ENCODE assay signal across 9 mouse cellular contexts in genomic region chr5:98027688-98028389, GRCm38 (mm10). TPM values are rescaled to one million over a fixed set of nuclear protein-coding genes. Genes with fewer than 3 reads are reported as not detected.
DNase-seq lines count a peak whose midpoint lies in the region; ATAC-seq and TF ChIP-seq lines count a peak whose summit lies in the region.
"Had no signal": no experiment of that assay in that cellular context is flagged by ENCODE, and none has a peak within 500 bp of the region (broad histone marks: within the 10 kb centered on the region; RNA-seq: fewer than 3 reads in every experiment).

No protein-coding gene starts in this region.

- H3K4me1 ChIP-seq in heart, embryonic 13.5 days = peaks cover 29% of the 10 kb centered on the region
- no peaks in the 10 kb centered on the region for H3K4me1 ChIP-seq in neural tube, embryonic 12.5 days
- H3K4me1 ChIP-seq in liver, embryonic 14.5 days (replicated peaks; ENCODE audit: control insufficient read depth in 2 of 2, insufficient read depth in 2 of 2, low read length in 1 of 2) = peaks cover 0 to 7% of the 10 kb centered on the region in 2 experiments; a peak in 2 of 4 replicates

- H3K27me3 ChIP-seq in heart, embryonic 13.5 days (replicated peaks) = no peaks in the 10 kb centered on the region
- 0 out of 2 replicates have a peak, but pooled peaks cover 5% of the 10 kb centered on the region for H3K27me3 ChIP-seq in neural tube, embryonic 12.5 days (replicated peaks)
- no peaks in the 10 kb centered on the region for H3K27me3 ChIP-seq in liver, embryonic 14.5 days (ENCODE audit: control insufficient read depth, insufficient read depth, low read length)

- intact Hi-C loops in heart, postnatal 25 days (cut with DNase I) = loop anchor here (10.0 kb wide), 1 partner anchor 53 kb away; no protein-coding TSS in a partner anchor

- peak overlapping the region; percentile 97 for H3K27ac ChIP-seq in heart, embryonic 13.5 days (replicated peaks)
- H3K27ac ChIP-seq in neural tube, embryonic 12.5 days = no peak overlapping the region
- H3K27ac ChIP-seq in liver, embryonic 14.5 days = no peak overlapping the region

- no peak for TF ChIP-seq CTCF in liver, embryonic 14.5 days (IDR thresholded peaks at IDR 0.05; ENCODE audit: low read depth)

- DNase-seq in heart, postnatal 25 days (ENCODE audit: low spot score) = no peak
- DNase-seq in neural tube, embryonic 10.5 days (ENCODE audit: extremely low spot score, low spot score) = no peak
- DNase-seq in liver, embryonic 14.5 days (ENCODE audit: low read depth in 3 of 3, low spot score in 3 of 3) = no peak
- DNase-seq in gastrocnemius, postnatal 4 days (ENCODE audit: low spot score in 2 of 2) = no peak
- DNase-seq in adipocyte (ENCODE audit: low spot score) = no peak
- DNase-seq: layer of hippocampus, postnatal 36 days; lung, postnatal 36 days had no signal

- H3K9me3 ChIP-seq in heart, embryonic 13.5 days = no peaks in the 10 kb centered on the region
- H3K9me3 ChIP-seq in neural tube, embryonic 12.5 days = no peaks in the 10 kb centered on the region
- no peaks in the 10 kb centered on the region for H3K9me3 ChIP-seq in liver, embryonic 14.5 days (ENCODE audit: control insufficient read depth, low read length)

- H3K36me3 ChIP-seq in heart, embryonic 13.5 days = peaks cover 40% of the 10 kb centered on the region
- H3K36me3 ChIP-seq in neural tube, embryonic 12.5 days = no peaks in the 10 kb centered on the region
- no peaks in the 10 kb centered on the region for H3K36me3 ChIP-seq in liver, embryonic 14.5 days (replicated peaks; ENCODE audit: control insufficient read depth, insufficient read depth, low read depth)

- no peak for ATAC-seq in heart, embryonic 13.5 days (ENCODE audit: extremely low read depth, insufficient number of reproducible peaks, low FRiP score, low TSS enrichment)
- ATAC-seq in neural tube, embryonic 12.5 days (ENCODE audit: low FRiP score, low read depth) = no peak
- ATAC-seq in liver, embryonic 14.5 days (ENCODE audit: insufficient read depth) = no peak

- TF ChIP-seq EP300 in liver, embryonic 14.5 days (IDR thresholded peaks at IDR 0.05; ENCODE audit: low read depth) = no peak

- peak overlapping the region; percentile 77 for H3K4me2 ChIP-seq in heart, embryonic 13.5 days
- peak overlapping the region; percentile 22; the same call in 1 of the 2 replicates for H3K4me2 ChIP-seq in neural tube, embryonic 12.5 days (replicated peaks)
- peak overlapping the region; percentile 11; the same call in 1 of the 2 replicates for H3K4me2 ChIP-seq in liver, embryonic 14.5 days (ENCODE audit: low read depth)

- peak overlapping the region; percentile 85 for H3K4me3 ChIP-seq in heart, embryonic 13.5 days
- H3K4me3 ChIP-seq in neural tube, embryonic 12.5 days = no peak overlapping the region
- no peak overlapping the region for H3K4me3 ChIP-seq in liver, embryonic 14.5 days (ENCODE audit: insufficient read depth in 1 of 2, low read depth in 2 of 2, low read length in 2 of 2)

- WGBS in heart, embryonic 13.5 days = 28% methylated on average over 8 of the region's 8 CpGs
- 72% methylated on average over 8 of the region's 8 CpGs for WGBS in neural tube, embryonic 12.5 days
- WGBS in liver, embryonic 14.5 days (ENCODE audit: insufficient replicate concordance) = 38% methylated on average over 8 of the region's 8 CpGs

- H3K9ac ChIP-seq in heart, embryonic 13.5 days = peak overlapping the region; percentile 95
- H3K9ac ChIP-seq in neural tube, embryonic 12.5 days = no peak overlapping the region
- H3K9ac ChIP-seq in liver, embryonic 14.5 days (replicated peaks) = no peak overlapping the region

RNA-seq across cellular contexts. Expression of gene Antxr2, which starts 3.0 kb away (rescaled TPM):
- 50.3 and 54.6 TPM in 2 replicates for polyA plus RNA-seq in heart, embryonic 13.5 days (2015; fragmentation: Nextera tagmentation; extraction: Ambion mirVana)
- total RNA-seq in heart, postnatal 25 days (2021) = 10 to 100 TPM; 69.7 to 74.9 TPM
- polyA plus RNA-seq in neural tube, embryonic 12.5 days (2016; fragmentation: Nextera tagmentation; extraction: Ambion mirVana) = 12.7 and 14.0 TPM in 2 replicates
- 0.74 and 1.1 TPM in 2 replicates for polyA plus RNA-seq in liver, embryonic 14.5 days (2012; rRNA removed)
- 4.0 and 5.9 TPM in 2 replicates for polyA plus RNA-seq in liver, embryonic 14.5 days (2014; fragmentation: Nextera tagmentation; extraction: Ambion mirVana)
- total RNA-seq in gastrocnemius, postnatal 4 days (2021) = 10 to 100 TPM; 52.8 to 56.1 TPM

Comparison
In these comparisons a context has a peak if more than half of its experiments do, and no peak if none do; other contexts are left out.
1. H3K4me2 ChIP-seq: peak in every context shown above with its lines; median percentile 77 in heart, embryonic 13.5 days; 22 in neural tube, embryonic 12.5 days; 11 in liver, embryonic 14.5 days.